Mouse (Mus musculus): ENCODE measurements around the gene Rspo1.

- TF ChIP-seq MAX (IDR thresholded peaks at IDR 0.05) (no peak), CTCF (IDR thresholded peaks at IDR 0.05; ENCODE audit: control insufficient read depth, insufficient read depth, insufficient read length) (no peak), MYOG (IDR thresholded peaks at IDR 0.05; ENCODE audit: control insufficient read depth, extremely low read depth, insufficient read length) (no peak), MYOD1 (IDR thresholded peaks at IDR 0.05; ENCODE audit: control insufficient read depth, insufficient read length, low read depth) (no peak), USF1 (IDR thresholded peaks at IDR 0.05; ENCODE audit: low read depth) (no peak), CEBPB (IDR thresholded peaks at IDR 0.05; ENCODE audit: low read depth) (no peak)
Measured at GRCm38 (mm10) chr4:124944961-124945360, 41.3 kb upstream of the Rspo1 start.

Measured in C2C12 (cell line).